Mouse (Mus musculus) spleen, adult 12 weeks (tissue): Measurements from ENCODE around the gene Gm10964.

Experiments used
- DNase-seq: peaks from one replicate; pipeline ENCODE4 v3.0.0; 2022; ENCODE audit warnings: low spot score

The Gm10964 gene

GRCm38 (mm10) chr3:103734696-103735519 is 4.3 kb upstream of the Gm10964 start:
- no peak for DNase-seq

- no peak for DNase-seq
These were observed 3.2 kb upstream of the Gm10964 start for GRCm38 (mm10) chr3:103735776-103736600.

- DNase-seq, result no peak
These were observed 2.0 kb upstream of the Gm10964 start for GRCm38 (mm10) chr3:103737061-103737754.

GRCm38 (mm10) chr3:103737778-103738571 is 1.2 kb upstream of the Gm10964 start, which contains the start of gene Olfml3:
Gene Olfml3, minus strand, starts transcription at chr3:103738001.
- DNase-seq, result peak; percentile 62

- DNase-seq, result no peak
These were observed 1.2 kb downstream of the Gm10964 start for GRCm38 (mm10) chr3:103740342-103740741.

- DNase-seq, result no peak
These were observed 4.0 kb downstream of the Gm10964 start for GRCm38 (mm10) chr3:103743208-103743607.

GRCm38 (mm10) chr3:103745001-103745770 is 6.0 kb downstream of the Gm10964 start:
- no peak for DNase-seq

GRCm38 (mm10) chr3:103746711-103747110 is 7.5 kb downstream of the Gm10964 start:
- no peak for DNase-seq

- no peak for DNase-seq
These were observed 12.4 kb downstream of the Gm10964 start for GRCm38 (mm10) chr3:103751558-103751957.

- no peak for DNase-seq
These were observed 16.2 kb downstream of the Gm10964 start for GRCm38 (mm10) chr3:103755351-103755750.

GRCm38 (mm10) chr3:103756920-103757319 is 17.8 kb downstream of the Gm10964 start:
- no peak for DNase-seq

- DNase-seq, result no peak
These were observed 19.3 kb downstream of the Gm10964 start for GRCm38 (mm10) chr3:103758456-103758855.

- no peak for DNase-seq
These were observed 20.2 kb downstream of the Gm10964 start for GRCm38 (mm10) chr3:103759261-103759970.

- DNase-seq, result no peak
These were observed 27.6 kb downstream of the Gm10964 start for GRCm38 (mm10) chr3:103766789-103767188.

- no peak for DNase-seq
These were observed 32.5 kb downstream of the Gm10964 start for GRCm38 (mm10) chr3:103771531-103772130.

GRCm38 (mm10) chr3:103772846-103773245 is 33.7 kb downstream of the Gm10964 start:
- no peak for DNase-seq

GRCm38 (mm10) chr3:103773508-103773907 is 34.3 kb downstream of the Gm10964 start:
- no peak for DNase-seq

- DNase-seq, result no peak
These were observed 34.8 kb downstream of the Gm10964 start for GRCm38 (mm10) chr3:103774009-103774408.

GRCm38 (mm10) chr3:103777940-103778339 is 38.8 kb downstream of the Gm10964 start:
- DNase-seq, result no peak

GRCm38 (mm10) chr3:103778660-103779059 is 39.5 kb downstream of the Gm10964 start:
- DNase-seq, result no peak
